Mouse (Mus musculus) CH12.LX (cell line): ENCODE measurements around the gene Csdc2.
"Not testable (repeated sequence)": the region's sequence is repeated elsewhere in the genome, so short reads cannot be mapped to it uniquely, and the experiment has no call there.

Source experiments
- CHD1 ChIP-seq: IDR thresholded peaks from 2 replicates; pipeline ENCODE4 v1.6.1; 2012; ENCODE audit warnings: low read depth, low read length, improper control_type of control experiment, inconsistent platforms
- CTCF ChIP-seq, 2 experiments: IDR thresholded peaks in 1 of 2; conservative IDR thresholded peaks in 1 of 2; 2 replicates each; pipeline ENCODE4 v1.5.1; 2011 to 2012; ENCODE audit warnings: low read depth in 2 of 2, low read length in 2 of 2, improper control_type of control experiment in 1 of 2, inconsistent platforms in 1 of 2, mild to moderate bottlenecking in 1 of 2, moderate library complexity in 1 of 2
- EP300 ChIP-seq: IDR thresholded peaks from 2 replicates; pipeline ENCODE4 v1.6.1; 2011; ENCODE audit warnings: low read length, improper control_type of control experiment
- KAT2A ChIP-seq: IDR thresholded peaks from 2 replicates; pipeline ENCODE4 v1.6.1; 2012; ENCODE audit warnings: low read length, improper control_type of control experiment, inconsistent platforms; ENCODE audit not compliant: insufficient replicate concordance
- UBTF ChIP-seq: IDR thresholded peaks from 2 replicates; pipeline ENCODE4 v1.6.1; 2012; ENCODE audit warnings: low read depth, mild to moderate bottlenecking, inconsistent platforms, low read length, improper control_type of control experiment, moderate library complexity
- USF2 ChIP-seq: conservative IDR thresholded peaks from 2 replicates; pipeline ENCODE4 v1.6.1; 2011; ENCODE audit warnings: low read depth, low read length, improper control_type of control experiment
- ZC3H11A ChIP-seq: IDR thresholded peaks from 2 replicates; pipeline ENCODE4 v1.6.1; 2012; ENCODE audit warnings: low read depth, mild to moderate bottlenecking, inconsistent platforms, low read length, improper control_type of control experiment

- TF ChIP-seq CTCF (conservative IDR thresholded peaks at IDR 0.05 in 1 of 2, IDR thresholded peaks at IDR 0.05 in 1 of 2; ENCODE audit: low read depth in 2 of 2, low read length in 2 of 2), result peak in 1 of 2 experiments; percentile 21; a peak in 1 of 4 replicates
- not testable (repeated sequence) for TF ChIP-seq ZC3H11A, EP300, CHD1, KAT2A, UBTF, USF2
These were observed 27.8 kb upstream of the Csdc2 start for GRCm38 (mm10) chr15:81908767-81909166.
